Mouse (Mus musculus) gastrocnemius, postnatal 36 days (tissue): ENCODE data around the gene Elk3. TPM values are rescaled to one million over a fixed set of nuclear protein-coding genes. Genes with fewer than 3 reads are reported as not detected.

Experiments used
- DNase-seq, 2 experiments: peaks; one replicate each; pipeline ENCODE4 v3.0.0; 2022
- intact Hi-C: fragments of 180-260 bp; cut with DNase I; formaldehyde crosslinking; loops from one replicate; pipeline ENCODE4 v1.15.1; 2025
- total RNA-seq, 2 experiments: library from RNA; stranded (reverse); gene quantifications; 2 replicates each; pipeline ENCODE4 v1.2.3; 2021

The Elk3 gene
- total RNA-seq, 2 experiments from 2014 or later: 11.6 to 14.2 TPM

DNA sequence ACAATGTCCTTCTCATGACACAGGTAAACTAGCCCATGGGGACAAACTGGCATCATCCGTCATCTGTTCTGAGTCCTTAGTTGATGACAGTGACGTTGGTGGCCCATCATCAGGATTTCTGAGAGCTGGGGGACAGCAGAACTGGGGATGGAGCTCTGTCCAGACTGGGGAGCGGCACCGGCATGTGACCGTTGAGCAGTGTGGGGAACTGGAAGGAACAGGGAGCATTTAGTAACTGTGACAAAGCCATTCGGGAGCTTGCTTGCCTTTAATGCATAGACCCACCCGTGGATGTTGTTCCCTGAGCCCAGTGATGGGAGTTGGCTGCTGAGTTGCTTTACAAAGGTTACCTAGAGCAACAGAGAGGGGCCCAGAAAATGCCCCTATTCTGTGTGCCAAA lies 61.0 kb downstream of the Elk3 start:
- DNase-seq: no peak
- intact Hi-C loops: no loop called here

DNA sequence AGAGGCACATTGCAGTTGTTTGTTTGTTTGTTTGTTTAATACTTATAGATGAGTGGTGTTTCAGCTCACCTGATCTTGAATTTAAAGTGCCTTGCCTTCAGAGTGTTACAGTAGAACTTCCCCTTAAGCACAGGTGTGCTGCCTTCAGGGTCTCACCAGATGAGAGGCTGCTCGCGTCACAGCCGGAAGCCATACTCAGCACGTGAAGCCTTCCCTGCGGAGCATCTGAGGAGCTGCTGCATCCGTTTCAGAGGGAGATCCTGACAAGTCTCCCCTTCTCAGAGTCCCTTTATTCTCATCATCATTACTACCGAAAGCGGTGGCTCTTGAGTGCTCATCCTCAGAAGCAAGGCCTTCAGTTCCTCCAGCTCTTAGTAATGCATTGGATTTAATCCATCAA lies 62.5 kb downstream of the Elk3 start:
- DNase-seq: no peak
- intact Hi-C loops: no loop called here

DNA sequence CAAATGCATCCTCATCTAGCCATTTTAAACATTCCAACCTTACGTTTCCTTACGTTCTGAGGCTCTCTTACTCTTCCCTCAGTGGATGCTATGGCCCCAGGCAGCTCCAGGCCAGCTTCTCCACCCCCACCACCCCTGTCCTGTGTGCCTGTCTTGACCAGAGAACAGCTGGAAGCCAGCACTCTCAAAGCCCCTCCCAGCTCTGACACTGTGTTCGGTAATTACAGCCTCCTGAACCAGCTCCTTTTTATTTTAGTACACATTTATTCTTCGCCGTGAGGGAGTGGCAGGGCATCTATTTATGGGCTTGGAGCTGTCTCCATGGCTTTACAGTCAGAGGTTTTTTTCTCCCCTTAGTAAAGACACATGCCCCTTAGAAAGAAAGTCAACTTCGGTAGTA lies 63.0 kb downstream of the Elk3 start:
- intact Hi-C loops: no loop called here
- no peak for DNase-seq

DNA sequence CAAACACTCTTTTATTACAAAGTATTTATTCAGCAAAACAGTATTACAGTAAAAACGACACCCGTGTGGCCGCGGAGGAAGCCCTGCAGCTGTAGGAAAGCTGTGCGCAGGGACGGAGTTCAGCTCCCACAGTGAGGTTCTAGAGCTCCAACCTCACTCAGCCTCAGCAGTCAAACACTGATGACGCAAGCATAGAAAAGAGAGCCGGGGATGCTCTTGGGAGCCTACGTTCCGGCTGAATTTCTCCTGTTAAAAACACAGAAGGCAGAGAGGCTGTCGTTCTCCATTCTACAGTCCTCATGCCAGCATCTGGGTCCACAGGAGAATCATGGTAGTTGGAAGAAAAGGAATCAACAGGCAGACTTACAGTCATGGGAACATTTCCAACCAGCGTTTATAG lies 63.5 kb downstream of the Elk3 start:
- DNase-seq: no peak
- intact Hi-C loops: no loop called here

DNA sequence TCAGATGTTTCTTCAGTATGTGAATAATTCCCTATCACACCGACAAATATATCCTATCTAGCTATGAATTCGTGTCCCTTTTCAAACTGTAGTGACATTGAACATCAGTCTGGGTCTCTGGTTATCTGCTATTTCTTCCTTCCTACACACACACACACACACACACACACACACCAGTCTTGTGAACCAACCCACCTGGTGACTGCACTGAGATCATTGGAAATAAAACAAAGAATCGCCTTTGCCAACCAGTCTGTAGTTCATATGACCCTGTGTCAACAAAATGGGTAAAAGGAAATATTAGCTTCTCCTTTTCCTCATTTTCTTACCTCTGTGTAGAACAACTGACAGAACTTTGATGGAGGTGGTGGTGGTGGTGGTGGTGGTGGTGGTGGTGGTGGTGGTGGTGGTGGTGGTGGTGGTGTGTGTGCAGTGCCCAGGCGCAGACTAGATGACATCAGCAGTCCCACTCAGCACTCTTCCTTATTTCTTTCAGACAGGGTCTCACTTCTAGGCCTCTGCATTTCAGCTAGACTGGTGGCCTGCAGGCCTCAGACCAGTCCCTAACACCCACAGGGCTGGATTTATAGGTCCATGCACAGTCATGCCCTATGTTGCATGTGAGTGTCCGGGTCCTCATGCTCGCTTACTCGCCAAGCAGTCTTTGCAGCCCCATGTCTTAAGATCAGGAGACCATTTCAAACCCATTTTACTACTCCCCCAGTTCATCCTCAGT lies 64.6 kb downstream of the Elk3 start:
- intact Hi-C loops: no loop called here
- DNase-seq: no peak

DNA sequence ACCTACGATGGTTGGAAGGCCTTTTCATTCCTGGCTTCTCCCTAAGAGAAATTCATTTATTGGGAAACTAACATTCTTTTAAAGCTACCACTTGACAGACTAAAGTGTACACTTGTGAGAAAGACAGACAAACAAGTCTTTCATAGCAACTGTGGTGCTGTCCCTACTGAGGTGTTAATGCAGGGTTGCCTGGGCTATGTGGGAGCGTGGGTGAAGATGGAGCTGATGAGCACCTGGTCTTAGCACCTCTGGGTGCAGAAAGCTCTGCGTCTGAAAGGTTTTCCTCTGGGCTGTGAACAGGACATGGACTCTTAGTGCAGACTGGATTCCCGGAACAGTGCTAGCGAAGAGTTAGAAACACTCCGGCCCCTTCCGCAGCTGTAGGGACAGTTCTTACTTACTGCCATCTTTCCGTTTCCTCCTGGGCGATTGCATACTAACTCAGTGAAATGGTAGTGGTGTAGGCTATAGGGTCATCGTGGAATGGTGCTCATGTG lies 66.7 kb downstream of the Elk3 start:
- no peak for DNase-seq
- intact Hi-C loops: no loop called here

DNA sequence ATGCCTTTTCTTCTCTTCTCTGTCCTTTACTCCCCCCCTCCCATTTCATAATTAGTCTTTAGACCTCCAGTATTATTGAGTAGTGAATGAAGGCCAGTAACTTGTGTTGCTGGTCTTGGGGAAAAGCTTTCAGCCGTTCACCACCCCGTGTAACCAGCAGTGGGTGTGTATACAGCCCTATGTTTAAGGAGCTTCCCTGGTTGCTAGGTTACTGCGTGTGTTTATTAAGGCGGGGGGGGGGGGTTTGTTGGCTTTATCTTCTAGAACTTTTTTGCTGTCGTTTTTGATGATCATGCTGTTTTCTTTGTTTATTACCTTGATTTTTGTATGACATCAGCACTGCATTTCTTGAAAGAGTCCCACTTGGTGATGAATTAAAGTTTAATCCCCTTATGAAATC lies 68.1 kb downstream of the Elk3 start:
- no peak for DNase-seq
- intact Hi-C loops: no loop called here

DNA sequence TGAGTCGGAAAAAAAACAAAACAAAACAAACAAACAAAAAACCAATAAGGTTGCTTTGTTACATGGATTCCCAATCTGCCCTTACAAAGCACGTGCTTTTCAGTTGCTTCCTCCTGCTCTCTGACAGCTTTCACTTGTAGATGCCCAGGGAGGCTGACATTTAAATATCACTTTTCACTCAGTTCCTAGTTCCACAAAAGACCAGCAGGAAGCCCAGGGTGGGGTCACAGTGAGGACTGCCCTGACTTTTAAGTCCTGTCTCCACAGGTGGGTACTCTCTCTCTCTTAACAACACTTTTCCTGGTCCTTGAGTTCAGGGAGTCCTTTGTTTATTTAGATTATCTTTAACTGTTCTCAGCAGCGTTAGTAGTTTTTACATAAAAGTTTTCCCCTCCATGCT lies 68.7 kb downstream of the Elk3 start:
- intact Hi-C loops: no loop called here

DNA sequence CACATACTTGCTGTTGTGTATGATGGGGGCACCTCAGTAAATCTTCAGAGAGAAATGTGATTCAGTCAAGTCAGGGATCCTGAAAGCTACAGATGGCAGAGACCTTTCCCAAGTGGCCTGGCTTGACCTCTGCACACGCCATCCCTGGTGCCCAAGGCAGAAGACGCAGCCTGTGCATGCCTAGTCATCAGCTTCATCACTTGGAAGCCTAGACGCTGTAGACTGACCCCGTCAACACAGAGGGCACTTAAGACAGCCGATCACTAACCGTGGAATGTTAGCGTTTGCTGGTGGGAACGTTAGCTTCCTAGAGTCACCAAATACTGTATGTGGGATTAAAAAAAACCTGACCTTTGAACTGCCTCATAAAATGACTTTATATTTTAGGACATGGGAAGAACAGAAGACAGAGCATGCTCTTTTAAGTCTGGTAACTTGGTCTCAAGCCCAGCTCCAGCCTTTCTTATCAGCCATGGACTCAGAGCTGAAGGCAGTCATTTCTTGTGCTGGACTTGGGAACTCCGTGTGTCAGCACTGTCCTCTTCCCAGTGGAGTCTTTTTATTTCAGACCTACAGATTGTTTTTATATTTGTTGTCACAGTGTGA lies 71.6 kb downstream of the Elk3 start:
- intact Hi-C loops: loop anchor here (5.0 kb wide), 1 partner anchor 77 kb away; the partner anchor contains the start of gene Cdk17
- no peak for DNase-seq

More for the DNA sequence above, 68.7 kb downstream of the Elk3 start:
- DNase-seq: no peak

DNA sequence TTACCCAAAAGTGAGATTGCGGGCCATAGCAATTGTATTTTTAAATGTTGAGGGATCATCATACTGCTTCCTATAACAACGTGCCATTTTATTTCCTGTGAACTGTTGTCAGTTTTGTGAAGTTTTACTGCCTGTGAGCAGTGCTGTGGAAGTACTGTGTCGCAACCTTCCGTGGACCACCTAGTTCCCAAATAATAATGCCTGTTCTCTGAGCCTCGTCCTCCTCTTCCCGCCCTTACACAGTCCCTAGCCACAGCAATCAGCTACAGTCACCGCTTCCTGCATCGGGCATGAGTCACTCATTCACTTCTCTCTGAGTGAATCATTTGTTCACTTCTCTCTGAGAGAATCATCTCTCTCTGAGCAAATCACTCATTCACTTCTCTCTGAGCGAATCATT lies 76.2 kb downstream of the Elk3 start:
- intact Hi-C loops: loop anchor here (5.0 kb wide), 1 partner anchor 72 kb away; the partner anchor contains the start of gene Cdk17

DNA sequence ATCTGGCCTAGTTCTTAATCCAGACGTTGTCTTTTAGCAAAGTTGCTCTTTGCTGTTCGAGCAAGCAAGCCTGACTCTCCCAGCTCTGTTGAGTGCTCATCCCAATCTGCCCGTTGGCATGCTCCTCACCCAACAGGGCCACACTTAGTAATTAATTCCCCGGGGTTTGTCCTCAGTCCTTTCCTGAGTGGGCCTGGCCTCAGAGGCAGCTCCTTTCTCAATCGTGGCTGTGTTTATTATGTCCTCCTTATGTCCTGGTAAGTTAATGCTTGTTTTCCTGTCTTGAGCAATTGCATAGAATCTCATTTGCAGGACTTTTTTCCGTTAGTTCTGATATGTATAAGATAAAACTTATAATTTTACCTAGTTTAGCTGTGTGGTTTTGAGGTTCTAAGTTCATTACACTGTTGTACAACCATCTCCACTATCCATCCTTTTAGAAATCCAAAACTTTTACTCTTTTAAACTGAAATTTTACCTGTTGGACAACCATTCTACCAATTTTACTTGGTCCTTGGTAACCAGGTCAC lies 77.2 kb downstream of the Elk3 start:
- DNase-seq: no peak
- intact Hi-C loops: no loop called here

More for the DNA sequence above, 76.2 kb downstream of the Elk3 start:
- no peak for DNase-seq

DNA sequence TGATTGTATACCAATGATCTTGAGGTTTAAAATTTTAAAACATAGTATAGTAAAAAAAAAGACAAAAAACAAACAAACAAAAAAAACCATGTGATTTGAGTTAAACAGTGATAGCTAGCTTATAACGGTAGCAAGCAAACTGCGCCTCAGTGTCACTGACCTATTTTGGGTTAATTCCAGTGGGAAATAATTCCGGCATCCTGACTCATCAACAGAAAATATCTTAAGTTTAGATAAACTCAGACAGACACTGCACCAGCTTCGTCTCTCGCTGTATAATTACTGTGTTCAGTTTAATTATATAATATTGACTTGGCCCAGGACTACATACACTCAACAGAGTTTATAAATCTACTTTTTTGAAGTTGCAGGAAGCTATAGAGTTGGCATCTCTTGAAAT lies 79.0 kb downstream of the Elk3 start:
- intact Hi-C loops: no loop called here
- no peak for DNase-seq

DNA sequence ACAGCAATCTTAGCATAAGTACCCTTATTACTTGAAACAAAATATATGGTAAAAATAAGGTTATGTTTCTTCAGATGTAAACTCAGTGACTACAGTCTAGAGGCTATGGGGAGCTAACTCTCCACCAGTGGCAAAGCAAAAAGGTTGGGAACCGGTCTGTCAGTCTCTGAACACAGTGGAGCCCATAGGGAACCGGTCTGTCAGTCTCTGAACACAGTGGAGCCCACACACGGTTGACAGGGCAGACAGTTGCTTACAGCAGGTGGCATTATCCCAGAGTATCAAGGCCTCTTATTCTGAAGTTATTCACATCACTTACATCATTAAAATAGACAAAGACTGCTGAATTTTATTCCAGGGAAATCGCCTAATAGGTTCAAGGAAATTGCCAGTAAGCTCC lies 79.4 kb downstream of the Elk3 start:
- no peak for DNase-seq
- intact Hi-C loops: no loop called here

DNA sequence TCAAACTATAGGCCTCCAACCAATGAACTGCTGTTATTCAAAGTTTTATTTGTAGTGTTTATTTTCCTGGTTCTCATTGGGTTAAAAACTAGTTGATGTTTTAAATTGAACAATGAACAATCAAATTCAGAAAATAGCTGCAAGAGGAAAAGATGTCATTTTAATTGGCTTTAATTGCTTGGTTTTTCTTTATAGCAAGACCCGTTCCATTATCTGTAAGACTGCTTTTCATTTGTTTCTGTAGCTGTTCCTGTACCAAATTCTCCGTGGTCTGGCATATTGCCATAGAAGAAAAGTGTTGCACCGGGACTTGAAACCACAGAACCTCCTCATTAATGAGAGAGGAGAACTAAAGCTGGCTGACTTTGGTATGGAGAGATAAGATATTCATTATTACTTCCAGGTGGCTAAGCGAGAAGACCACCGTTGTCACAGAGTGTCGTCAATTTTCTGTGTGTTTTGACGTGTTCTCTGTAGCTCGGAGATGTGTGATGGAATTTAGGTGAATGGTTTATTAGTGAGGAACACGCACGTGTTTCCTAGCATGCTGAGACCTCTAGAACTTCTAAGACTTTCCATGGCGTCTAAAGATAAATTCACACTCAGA lies 82.4 kb downstream of the Elk3 start:
- intact Hi-C loops: no loop called here
- no peak for DNase-seq

DNA sequence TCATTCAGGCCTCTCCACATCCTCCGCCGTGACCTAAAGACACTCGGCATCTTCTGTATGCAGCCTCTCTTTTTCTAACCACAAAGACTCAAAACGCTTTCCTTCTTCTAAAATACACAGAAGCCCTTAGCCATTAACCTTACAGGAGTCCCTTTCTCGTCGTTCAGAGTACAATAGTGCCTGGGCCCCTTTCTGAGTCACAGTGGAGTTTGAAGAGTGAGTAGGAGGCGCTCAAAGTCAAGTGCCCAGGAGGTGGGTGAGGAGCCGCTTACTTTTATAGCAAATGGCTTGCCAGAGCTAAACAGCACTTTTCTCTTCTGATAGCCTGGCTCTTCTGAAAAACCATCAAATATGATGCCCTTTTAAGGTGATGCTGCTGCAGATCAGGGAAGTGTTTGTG lies 83.0 kb downstream of the Elk3 start:
- intact Hi-C loops: no loop called here
- no peak for DNase-seq

DNA sequence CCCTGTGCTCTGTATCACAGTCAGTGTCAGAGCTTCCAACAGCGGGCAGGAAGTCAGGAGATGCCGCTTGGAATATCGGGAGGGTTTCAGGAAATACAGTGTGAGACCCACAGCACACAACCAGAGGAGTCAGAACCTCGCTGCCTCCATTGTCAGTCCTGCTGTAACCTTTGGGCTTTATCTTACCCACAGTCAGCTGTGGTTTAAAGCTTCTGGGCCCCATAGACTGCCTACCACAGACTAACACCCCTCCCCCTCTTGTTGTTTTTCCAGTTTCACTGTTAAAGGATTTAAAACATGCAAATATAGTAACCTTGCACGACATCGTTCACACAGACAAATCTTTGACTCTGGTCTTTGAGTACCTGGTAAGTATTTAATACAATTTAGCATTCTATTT lies 85.2 kb downstream of the Elk3 start:
- intact Hi-C loops: no loop called here
- no peak for DNase-seq

DNA sequence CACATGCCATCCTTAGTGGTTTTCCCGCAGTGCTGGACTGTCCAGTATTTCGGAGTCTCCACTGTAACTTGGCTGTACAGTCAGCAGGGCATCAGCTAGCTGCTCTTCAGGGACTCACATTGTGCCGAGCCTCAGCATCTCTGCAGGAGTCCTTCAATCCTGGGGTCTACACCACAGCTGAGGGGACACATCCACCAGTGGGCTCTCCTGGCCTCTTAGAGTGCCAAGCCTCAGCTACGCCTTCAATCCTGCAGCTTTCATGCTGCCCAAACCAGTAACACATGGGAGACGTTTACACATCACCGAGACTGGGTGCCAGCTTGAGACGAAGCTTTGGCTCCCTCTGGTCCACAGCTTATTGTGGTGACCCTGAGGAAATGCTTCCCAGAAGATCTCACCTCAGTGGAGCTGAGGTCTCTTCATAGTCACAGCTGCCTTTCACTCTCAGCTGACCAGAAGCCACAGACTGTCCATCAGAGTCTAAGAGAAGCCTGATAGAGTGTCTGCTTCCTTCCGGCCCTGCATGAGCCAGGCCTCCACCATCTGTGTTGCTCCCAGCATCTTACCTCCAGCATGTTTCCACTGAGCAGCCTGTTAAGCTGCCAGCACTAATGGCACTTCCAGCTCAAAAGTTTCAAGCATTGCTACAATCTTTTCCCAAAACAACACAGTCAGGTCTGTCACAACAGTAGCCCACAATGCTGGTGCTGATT lies 95.7 kb downstream of the Elk3 start:
- intact Hi-C loops: no loop called here

DNA sequence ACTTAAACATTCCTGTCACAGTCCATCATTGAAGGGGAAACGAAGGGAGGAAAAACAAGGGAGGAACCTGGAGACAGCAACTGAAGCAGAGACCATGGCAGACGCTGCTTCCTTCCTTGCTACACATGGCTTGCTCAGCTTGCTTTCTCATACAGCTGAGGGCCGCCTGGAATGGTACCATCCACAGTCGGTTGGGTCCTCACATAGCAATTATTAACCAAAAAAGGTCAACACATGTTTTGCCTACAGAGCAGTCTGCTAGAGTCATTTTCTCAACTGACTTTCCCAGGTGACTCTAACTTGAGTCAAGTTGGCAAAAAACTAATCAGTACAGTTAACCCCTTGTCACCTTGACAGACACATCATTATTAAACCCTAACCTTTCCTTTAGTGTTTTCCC lies 96.7 kb downstream of the Elk3 start:
- intact Hi-C loops: no loop called here
- DNase-seq: no peak

More for the DNA sequence above, 95.7 kb downstream of the Elk3 start:
- DNase-seq: no peak

DNA sequence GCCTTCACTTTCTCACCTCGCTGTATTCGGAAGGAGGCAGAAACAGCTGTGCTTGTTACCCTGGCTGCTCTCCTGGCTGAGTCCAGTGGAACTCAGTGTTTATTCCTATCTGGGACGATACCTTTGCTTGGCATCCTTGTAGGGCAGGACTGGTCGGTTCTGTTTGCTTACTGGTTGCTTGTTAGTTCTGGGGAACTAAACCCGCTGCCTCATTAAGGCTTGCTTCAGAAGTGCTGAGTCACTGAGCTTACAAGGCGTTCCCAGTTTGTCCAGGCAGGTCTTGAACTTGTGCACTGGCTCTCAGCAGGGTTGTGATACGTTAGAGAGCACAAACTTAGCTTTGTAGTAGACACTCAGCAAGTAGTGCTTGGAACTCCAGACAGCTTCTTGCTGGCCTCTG lies 97.6 kb downstream of the Elk3 start:
- DNase-seq: no peak
- intact Hi-C loops: no loop called here

DNA sequence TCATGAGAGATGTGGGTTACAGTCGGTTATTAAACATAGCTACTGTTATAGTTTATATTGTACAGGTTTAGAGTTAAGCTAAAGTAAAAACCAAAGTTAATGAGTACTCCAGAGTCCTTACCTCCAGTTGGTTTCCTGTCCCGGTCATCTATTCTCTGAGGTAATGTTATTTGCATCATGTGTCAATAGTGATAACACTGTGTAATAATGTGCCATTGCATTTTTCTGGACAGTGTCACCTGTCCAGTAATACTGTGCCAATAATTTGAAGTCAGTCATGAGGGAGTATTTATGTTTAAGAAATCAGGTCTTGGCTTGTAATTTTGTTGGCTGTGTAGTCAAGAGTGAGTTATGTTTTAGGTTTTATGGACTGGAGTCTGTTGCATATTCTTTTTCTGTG lies 98.2 kb downstream of the Elk3 start:
- DNase-seq: no peak
- intact Hi-C loops: no loop called here

DNA sequence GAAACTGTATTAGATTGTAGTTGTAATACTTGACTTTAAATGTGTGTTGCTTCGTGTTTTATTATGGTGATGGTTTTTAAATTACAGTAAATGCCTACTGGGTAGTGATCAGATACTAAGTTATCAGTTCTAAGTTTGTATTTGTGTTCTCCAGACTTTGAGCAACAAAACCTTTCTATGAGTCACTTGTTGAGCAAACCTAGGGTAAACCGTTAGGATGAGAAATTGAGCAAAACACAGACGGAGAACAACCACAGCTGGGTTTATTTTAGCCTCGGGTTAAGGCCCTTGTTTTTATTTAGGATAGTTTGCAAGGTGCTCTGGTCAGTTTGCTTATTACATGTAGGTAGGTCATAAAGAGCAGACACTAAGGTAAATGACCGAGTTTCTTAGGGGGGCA lies 103.8 kb downstream of the Elk3 start:
- no peak for DNase-seq
- intact Hi-C loops: no loop called here
